Mouse (Mus musculus) neural tube, embryonic 11.5 days (tissue): ENCODE measurements at regions not wholly inside any gene's neighbourhood (a gene's known extent, or its start where the extent isn't known, plus 50 kb on each side); places are given as distances from the start of the nearest gene placed in this dataset.

ENCODE experiments used
- ATAC-seq: fragments of 200-750 bp; cut with Nextera tagmentation; 2 replicates; pipeline ENCODE4 v1.8.0; 2017; ENCODE audit warnings: moderate number of reproducible peaks, mild to moderate bottlenecking, moderate TSS enrichment, moderate library complexity; ENCODE audit not compliant: insufficient read depth, low FRiP score, low TSS enrichment
- DNase-seq: peaks from one replicate; pipeline ENCODE4 v3.0.0-alpha.2; 2015; ENCODE audit warnings: low spot score
- H3K27ac ChIP-seq: fragments of 300-500 bp; sonication (generic); 2 replicates; pipeline ENCODE4 v1.5.1; 2014; ENCODE audit warnings: low read depth, mild to moderate bottlenecking, low read length
- H3K27me3 ChIP-seq: fragments of 300-500 bp; sonication (generic); 2 replicates; pipeline ENCODE4 v1.6.1; 2014; ENCODE audit warnings: mild to moderate bottlenecking, low read length, mixed read lengths; ENCODE audit not compliant: control insufficient read depth, insufficient read depth
- H3K36me3 ChIP-seq: fragments of 300-500 bp; sonication (generic); 2 replicates; pipeline ENCODE4 v1.6.1; 2014; ENCODE audit warnings: mild to moderate bottlenecking, low read length, moderate library complexity, mixed read lengths; ENCODE audit not compliant: control insufficient read depth, insufficient read depth
- H3K4me1 ChIP-seq: fragments of 300-500 bp; sonication (generic); 2 replicates; pipeline ENCODE4 v1.6.1; 2014; ENCODE audit warnings: low read length, mixed read lengths; ENCODE audit not compliant: control insufficient read depth, insufficient read depth
- H3K4me2 ChIP-seq: fragments of 300-500 bp; sonication (generic); 2 replicates; pipeline ENCODE4 v1.6.1; 2014; ENCODE audit warnings: low read depth, mild to moderate bottlenecking, moderate library complexity
- H3K4me3 ChIP-seq: fragments of 300-500 bp; sonication (generic); 2 replicates; pipeline ENCODE4 v1.5.1; 2014; ENCODE audit warnings: low read depth, low read length
- H3K9ac ChIP-seq: fragments of 300-500 bp; sonication (generic); 2 replicates; pipeline ENCODE4 v1.6.1; 2014; ENCODE audit warnings: mild to moderate bottlenecking, low read length
- H3K9me3 ChIP-seq: fragments of 300-500 bp; sonication (generic); 2 replicates; pipeline ENCODE4 v1.6.1; 2016; ENCODE audit warnings: low read length; ENCODE audit not compliant: control insufficient read depth
- WGBS: fragments of 180-500 bp; shearing (Covaris S2); extraction: QIAGEN DNeasy Blood & Tissue Kit; methylation state at CpG from one replicate; pipeline ENCODE4 v1.1.7; 2014; 5-methylcytosine and 5-hydroxymethylcytosine counted together

GRCm38 (mm10) chr13:44308227-44308626, 421.0 kb upstream of the Jarid2 start:
- Histone ChIP-seq H3K9me3 (no peaks in the 10 kb centered on the region), H3K27me3 (no peaks in the 10 kb centered on the region), H3K36me3 (no peaks in the 10 kb centered on the region), H3K4me2 (no peak overlapping the region), H3K27ac (no peak overlapping the region), H3K9ac (no peak overlapping the region), H3K4me3 (no peak overlapping the region), H3K4me1 (no peaks in the 10 kb centered on the region)
- WGBS: 69% methylated on average over 13 of the region's 13 CpGs
- DNase-seq (no peak), ATAC-seq (no peak)

GRCm38 (mm10) chr13:44312237-44312636, 417.0 kb upstream of the Jarid2 start:
- H3K4me1 ChIP-seq: no peaks in the 10 kb centered on the region
- H3K4me2 ChIP-seq: no peak overlapping the region
- H3K9me3 ChIP-seq: no peaks in the 10 kb centered on the region
- DNase-seq: no peak
- no peaks in the 10 kb centered on the region for H3K36me3 ChIP-seq
- no peak overlapping the region for H3K27ac ChIP-seq
- no peak for ATAC-seq
- H3K4me3 ChIP-seq: no peak overlapping the region
- H3K27me3 ChIP-seq: no peaks in the 10 kb centered on the region
- no peak overlapping the region for H3K9ac ChIP-seq
- 91% methylated on average over 6 of the region's 6 CpGs for WGBS

- H3K27me3 ChIP-seq: no peaks in the 10 kb centered on the region
- H3K4me1 ChIP-seq: no peaks in the 10 kb centered on the region
- no peaks in the 10 kb centered on the region for H3K36me3 ChIP-seq
- WGBS: 56% methylated on average over 13 of the region's 13 CpGs
- H3K27ac ChIP-seq: no peak overlapping the region
- no peak overlapping the region for H3K9ac ChIP-seq
- no peaks in the 10 kb centered on the region for H3K9me3 ChIP-seq
- no peak overlapping the region for H3K4me3 ChIP-seq
- ATAC-seq (no peak), DNase-seq (no peak)
- no peak overlapping the region for H3K4me2 ChIP-seq
Measured at GRCm38 (mm10) chr13:44316747-44317446, 412.4 kb upstream of the Jarid2 start.

- no peak overlapping the region for H3K27ac ChIP-seq
- WGBS: 68% methylated on average over 8 of the region's 8 CpGs
- DNase-seq: no peak
- no peak for ATAC-seq
- H3K9ac ChIP-seq: no peak overlapping the region
- H3K9me3 ChIP-seq: no peaks in the 10 kb centered on the region
- H3K4me2 ChIP-seq: no peak overlapping the region
- no peaks in the 10 kb centered on the region for H3K27me3 ChIP-seq
- no peak overlapping the region for H3K4me3 ChIP-seq
- no peaks in the 10 kb centered on the region for H3K4me1 ChIP-seq
- no peaks in the 10 kb centered on the region for H3K36me3 ChIP-seq
Measured at GRCm38 (mm10) chr13:44317596-44317995, 411.7 kb upstream of the Jarid2 start.

GRCm38 (mm10) chr13:44319101-44319500, 410.2 kb upstream of the Jarid2 start:
- Histone ChIP-seq H3K9me3 (no peaks in the 10 kb centered on the region), H3K4me3 (no peak overlapping the region), H3K4me2 (no peak overlapping the region), H3K4me1 (no peaks in the 10 kb centered on the region), H3K9ac (no peak overlapping the region), H3K36me3 (no peaks in the 10 kb centered on the region), H3K27ac (no peak overlapping the region), H3K27me3 (no peaks in the 10 kb centered on the region)
- WGBS: 86% methylated on average over 9 of the region's 9 CpGs
- DNase-seq: no peak
- no peak for ATAC-seq

GRCm38 (mm10) chr13:44319511-44319910, 409.8 kb upstream of the Jarid2 start:
- ATAC-seq (no peak), DNase-seq (no peak)
- 91% methylated on average over 9 of the region's 9 CpGs for WGBS
- no peak overlapping the region for H3K9ac ChIP-seq
- no peaks in the 10 kb centered on the region for H3K9me3 ChIP-seq
- no peaks in the 10 kb centered on the region for H3K4me1 ChIP-seq
- H3K4me3 ChIP-seq: no peak overlapping the region
- no peak overlapping the region for H3K4me2 ChIP-seq
- H3K27ac ChIP-seq: no peak overlapping the region
- no peaks in the 10 kb centered on the region for H3K36me3 ChIP-seq
- no peaks in the 10 kb centered on the region for H3K27me3 ChIP-seq

GRCm38 (mm10) chr13:44320311-44320710, 409.0 kb upstream of the Jarid2 start:
- DNase-seq: no peak
- Histone ChIP-seq H3K9me3 (no peaks in the 10 kb centered on the region), H3K9ac (no peak overlapping the region), H3K36me3 (no peaks in the 10 kb centered on the region), H3K27ac (no peak overlapping the region), H3K4me1 (no peaks in the 10 kb centered on the region), H3K4me3 (no peak overlapping the region), H3K27me3 (no peaks in the 10 kb centered on the region), H3K4me2 (no peak overlapping the region)
- ATAC-seq: no peak
- 91% methylated on average over 4 of the region's 4 CpGs for WGBS

- H3K9me3 ChIP-seq: no peaks in the 10 kb centered on the region
- WGBS: 66% methylated on average over 16 of the region's 16 CpGs
- no peak overlapping the region for H3K4me2 ChIP-seq
- H3K36me3 ChIP-seq: no peaks in the 10 kb centered on the region
- ATAC-seq (no peak), DNase-seq (no peak)
- no peak overlapping the region for H3K27ac ChIP-seq
- no peak overlapping the region for H3K4me3 ChIP-seq
- no peak overlapping the region for H3K9ac ChIP-seq
- H3K4me1 ChIP-seq: no peaks in the 10 kb centered on the region
- no peaks in the 10 kb centered on the region for H3K27me3 ChIP-seq
Measured at GRCm38 (mm10) chr13:44321009-44321596, 408.2 kb upstream of the Jarid2 start.

GRCm38 (mm10) chr13:44328416-44328815, 400.9 kb upstream of the Jarid2 start:
- WGBS: 87% methylated on average over 8 of the region's 8 CpGs
- DNase-seq (no peak), ATAC-seq (no peak)
- no peaks in the 10 kb centered on the region for H3K27me3 ChIP-seq
- no peak overlapping the region for H3K9ac ChIP-seq
- no peaks in the 10 kb centered on the region for H3K9me3 ChIP-seq
- H3K4me1 ChIP-seq: no peaks in the 10 kb centered on the region
- no peak overlapping the region for H3K27ac ChIP-seq
- H3K4me2 ChIP-seq: no peak overlapping the region
- H3K36me3 ChIP-seq: no peaks in the 10 kb centered on the region
- H3K4me3 ChIP-seq: no peak overlapping the region
